Mouse (Mus musculus) heart, embryonic 13.5 days (tissue): Measurements from ENCODE around the gene Tox4. TPM values are rescaled to one million over a fixed set of nuclear protein-coding genes. Genes with fewer than 3 reads are reported as not detected.
A peak's percentile ranks its signal among the peaks of the same experiment; 100 is the strongest.

ENCODE experiments used
- ATAC-seq: fragments of 200-750 bp; cut with Nextera tagmentation; 2 replicates; pipeline ENCODE4 v1.8.0; 2017; ENCODE audit warnings: moderate TSS enrichment; ENCODE audit not compliant: insufficient number of reproducible peaks, low FRiP score, low TSS enrichment; ENCODE audit errors: extremely low read depth
- H3K27ac ChIP-seq: fragments of 300-500 bp; sonication (generic); replicated peaks from 2 replicates; pipeline ENCODE4 v1.5.1; 2015; ENCODE audit warnings: moderate library complexity, mild to moderate bottlenecking, inconsistent platforms
- H3K27me3 ChIP-seq: fragments of 300-500 bp; sonication (generic); replicated peaks from 2 replicates; pipeline ENCODE4 v1.6.1; 2015; ENCODE audit warnings: mild to moderate bottlenecking, inconsistent platforms
- H3K36me3 ChIP-seq: fragments of 300-500 bp; sonication (generic); 2 replicates; pipeline ENCODE4 v1.6.1; 2015; ENCODE audit warnings: mild to moderate bottlenecking, inconsistent platforms
- H3K4me1 ChIP-seq: fragments of 300-500 bp; sonication (generic); 2 replicates; pipeline ENCODE4 v1.6.1; 2015; ENCODE audit warnings: inconsistent platforms
- H3K4me2 ChIP-seq: fragments of 300-500 bp; sonication (generic); 2 replicates; pipeline ENCODE4 v1.6.1; 2015; ENCODE audit warnings: inconsistent platforms, mild to moderate bottlenecking, moderate library complexity
- H3K4me3 ChIP-seq: fragments of 300-500 bp; sonication (generic); 2 replicates; pipeline ENCODE4 v1.5.1; 2015; ENCODE audit warnings: moderate library complexity, mild to moderate bottlenecking, inconsistent platforms
- H3K9ac ChIP-seq: fragments of 300-500 bp; sonication (generic); 2 replicates; pipeline ENCODE4 v1.6.1; 2015; ENCODE audit warnings: inconsistent platforms, mild to moderate bottlenecking, moderate library complexity
- H3K9me3 ChIP-seq: fragments of 300-500 bp; sonication (generic); 2 replicates; pipeline ENCODE4 v1.6.1; 2016; ENCODE audit warnings: inconsistent platforms
- WGBS: fragments of 180-500 bp; shearing (Covaris S2); methylation state at CpG from one replicate; pipeline ENCODE4 v1.1.7; 2015; ENCODE audit warnings: mixed read lengths; 5-methylcytosine and 5-hydroxymethylcytosine counted together
- polyA plus RNA-seq: library from polyadenylated mRNA; unstranded; fragments of >200 nt; fragmentation: Nextera tagmentation; extraction: Ambion mirVana; gene quantifications from 2 replicates; pipeline ENCODE4 v1.2.1, GENCODE M21; 2015

The Tox4 gene
- polyA plus RNA-seq, 1 experiment from 2014 or later, result 32.6 TPM

- Histone ChIP-seq H3K27ac (no peak overlapping the region), H3K9ac (no peak overlapping the region), H3K9me3 (no peaks in the 10 kb centered on the region), H3K4me3 (peak overlapping the region; percentile 21), H3K36me3 (no peaks in the 10 kb centered on the region), H3K4me1 (no peaks in the 10 kb centered on the region), H3K4me2 (peak overlapping the region; percentile 50), H3K27me3 (peaks cover 12% of the 10 kb centered on the region; the same call in 1 of the 2 replicates)
- WGBS, result 25% methylated on average over 21 of the region's 21 CpGs
- no peak for ATAC-seq
Observed at GRCm38 (mm10) chr14:52338751-52339511, 60.0 kb downstream of the Tox4 start.

- ATAC-seq, result no peak
- 71% methylated on average over 6 of the region's 6 CpGs for WGBS
- peaks cover 12% of the 10 kb centered on the region; the same call in 1 of the 2 replicates for H3K27me3 ChIP-seq
Observed at GRCm38 (mm10) chr14:52339512-52339852, 60.5 kb downstream of the Tox4 start.

More at GRCm38 (mm10) chr14:52339512-52339852, 60.5 kb downstream of the Tox4 start:
- H3K27ac ChIP-seq, result no peak overlapping the region
- H3K9me3 ChIP-seq, result peaks cover 3% of the 10 kb centered on the region; the same call in 1 of the 2 replicates
- H3K4me1 ChIP-seq, result no peaks in the 10 kb centered on the region
- H3K9ac ChIP-seq, result no peak overlapping the region
- H3K4me3 ChIP-seq, result no peak overlapping the region
- H3K36me3 ChIP-seq, result no peaks in the 10 kb centered on the region
- no peak overlapping the region for H3K4me2 ChIP-seq

Other genes starting within 250 kb of the Tox4 start
- not detected in 2 replicates for gene Olfr221, start 236.7 kb upstream of the Tox4 start, polyA plus RNA-seq
- gene Hnrnpc, start 175.1 kb upstream of the Tox4 start, polyA plus RNA-seq, result 340 and 392 TPM in 2 replicates
- 37.7 and 38.8 TPM in 2 replicates for gene Rpgrip1, start 168.4 kb upstream of the Tox4 start, polyA plus RNA-seq
- gene Supt16, start 81.7 kb upstream of the Tox4 start, polyA plus RNA-seq, result 28.0 and 29.8 TPM in 2 replicates
- 17.6 and 18.7 TPM in 2 replicates for gene Chd8, start 21.4 kb upstream of the Tox4 start, polyA plus RNA-seq
- gene Rab2b, start 399 bp downstream of the Tox4 start, polyA plus RNA-seq, result 13.9 and 16.7 TPM in 2 replicates
- 27.9 and 28.2 TPM in 2 replicates for gene Mettl3, start 26.0 kb downstream of the Tox4 start, polyA plus RNA-seq
- 7.3 and 8.3 TPM in 2 replicates for gene Sall2, start 49.6 kb downstream of the Tox4 start, polyA plus RNA-seq
- not detected in 2 replicates for gene Olfr1513, start 77.3 kb downstream of the Tox4 start, polyA plus RNA-seq
- gene Olfr1512, start 100.0 kb downstream of the Tox4 start, polyA plus RNA-seq, result not detected in 2 replicates
- not detected in 2 replicates for gene Olfr1511, start 118.2 kb downstream of the Tox4 start, polyA plus RNA-seq
- gene Olfr1510, start 135.2 kb downstream of the Tox4 start, polyA plus RNA-seq, result not detected in 2 replicates
- not detected in 2 replicates for gene Olfr1509, start 163.8 kb downstream of the Tox4 start, polyA plus RNA-seq
- gene Olfr1508, start 188.3 kb downstream of the Tox4 start, polyA plus RNA-seq, result not detected in 2 replicates
- gene Olfr1507, start 216.6 kb downstream of the Tox4 start, polyA plus RNA-seq, result not detected in 2 replicates